Mouse (Mus musculus): ENCODE measurements around the gene Sardh. TPM values are rescaled to one million over a fixed set of nuclear protein-coding genes. Genes with fewer than 3 reads are reported as not detected.

Gene Sardh
- total and polyA plus RNA-seq, 3 experiments, result 0.11 TPM; not detected in 2

DNA sequence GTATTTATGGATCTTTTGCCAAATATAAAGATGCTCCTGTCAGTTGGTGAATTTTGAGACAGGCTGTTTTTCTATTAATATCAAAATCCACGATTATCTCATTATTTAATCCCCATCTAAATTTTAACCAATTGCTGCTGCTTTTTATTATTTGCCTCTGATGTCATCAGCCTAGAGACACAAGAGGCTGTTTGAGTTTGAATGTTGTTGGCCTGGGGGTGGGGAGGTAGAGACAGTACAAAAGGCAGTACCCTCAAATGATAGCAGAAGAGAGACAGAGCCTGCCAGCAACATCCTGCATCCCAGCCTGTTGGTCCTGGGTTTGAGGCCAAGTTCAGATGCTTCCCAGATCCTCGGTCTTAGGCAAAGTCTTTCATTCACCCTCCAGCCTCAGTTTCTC lies 73.9 kb downstream of the Sardh start:
- Histone ChIP-seq H3K9me3 (replicated peaks) (no peaks in the 10 kb centered on the region), H3K4me1 (ENCODE audit: insufficient read depth, low read depth, low read length) (no peaks in the 10 kb centered on the region), H3K4me3 (ENCODE audit: low read depth, low read length) (no peak overlapping the region), H3K27me3 (ENCODE audit: insufficient read depth, low read length) (peaks cover 9% of the 10 kb centered on the region), H3K36me3 (replicated peaks) (no peaks in the 10 kb centered on the region)
- DNase-seq (ENCODE audit: low spot score) (no peak), ATAC-seq (ENCODE audit: extremely low read depth, insufficient number of reproducible peaks, low FRiP score, poor library complexity, severe bottlenecking) (no peak)
- no peak for TF ChIP-seq TAL1 (conservative IDR thresholded peaks at IDR 0.05; ENCODE audit: low read depth, low read length)
- TF ChIP-seq CTCF (IDR thresholded peaks at IDR 0.05; ENCODE audit: low read depth, low read length), result no peak
- no peak for TF ChIP-seq POLR2AphosphoS5 (IDR thresholded peaks at IDR 0.05; ENCODE audit: insufficient replicate concordance, low read depth, low read length)
- TF ChIP-seq GATA1 (IDR thresholded peaks at IDR 0.05; ENCODE audit: borderline replicate concordance, low read length), result no peak
- TF ChIP-seq GATA2 (IDR thresholded peaks at IDR 0.05; ENCODE audit: borderline replicate concordance, low read depth, low read length), result no peak

DNA sequence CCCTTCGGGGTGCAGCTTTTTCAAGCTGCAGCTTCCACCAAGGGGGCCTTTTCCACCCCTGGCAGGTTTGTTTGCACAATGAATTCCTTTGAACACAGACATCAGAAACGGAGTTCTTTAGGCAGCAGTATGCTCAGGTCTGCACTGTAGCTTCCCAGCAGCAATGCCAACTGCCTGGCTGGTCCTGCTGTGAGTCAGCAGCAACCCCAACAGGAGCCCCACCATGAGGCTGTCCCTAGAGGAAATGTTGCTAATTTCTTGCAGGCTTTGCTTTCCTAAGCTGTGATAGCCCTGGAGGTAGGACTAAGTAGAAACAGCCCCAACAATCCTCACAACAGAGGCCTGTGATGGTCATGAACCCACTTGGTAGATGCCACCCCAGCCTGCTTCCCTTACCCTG lies 81.1 kb downstream of the Sardh start:
- H3K4me3 ChIP-seq (ENCODE audit: low read depth, low read length), result no peak overlapping the region
- H3K4me1 ChIP-seq (ENCODE audit: insufficient read depth, low read depth, low read length), result no peaks in the 10 kb centered on the region
- H3K9me3 ChIP-seq (replicated peaks), result no peaks in the 10 kb centered on the region
- no peak for TF ChIP-seq CTCF (IDR thresholded peaks at IDR 0.05; ENCODE audit: low read depth, low read length)
- no peak for TF ChIP-seq GATA1 (IDR thresholded peaks at IDR 0.05; ENCODE audit: borderline replicate concordance, low read length)
- no peak for TF ChIP-seq GATA2 (IDR thresholded peaks at IDR 0.05; ENCODE audit: borderline replicate concordance, low read depth, low read length)
- no peak for TF ChIP-seq POLR2AphosphoS5 (IDR thresholded peaks at IDR 0.05; ENCODE audit: insufficient replicate concordance, low read depth, low read length)
- no peaks in the 10 kb centered on the region for H3K36me3 ChIP-seq (replicated peaks)
- ATAC-seq (ENCODE audit: extremely low read depth, insufficient number of reproducible peaks, low FRiP score, poor library complexity, severe bottlenecking) (no peak), DNase-seq (ENCODE audit: low spot score) (no peak)
- peaks cover 11% of the 10 kb centered on the region for H3K27me3 ChIP-seq (ENCODE audit: insufficient read depth, low read length)

- H3K36me3 ChIP-seq (replicated peaks), result no peaks in the 10 kb centered on the region
- H3K27me3 ChIP-seq (ENCODE audit: insufficient read depth, low read length), result peaks cover 9% of the 10 kb centered on the region
- no peak overlapping the region for H3K4me3 ChIP-seq (ENCODE audit: low read depth, low read length)
- H3K4me1 ChIP-seq (ENCODE audit: insufficient read depth, low read depth, low read length), result no peaks in the 10 kb centered on the region
- ATAC-seq (ENCODE audit: extremely low read depth, insufficient number of reproducible peaks, low FRiP score, poor library complexity, severe bottlenecking), result no peak
- no peaks in the 10 kb centered on the region for H3K9me3 ChIP-seq (replicated peaks)
- TF ChIP-seq GATA1 (IDR thresholded peaks at IDR 0.05; ENCODE audit: borderline replicate concordance, low read length) (no peak), TAL1 (conservative IDR thresholded peaks at IDR 0.05; ENCODE audit: low read depth, low read length) (no peak), CTCF (IDR thresholded peaks at IDR 0.05; ENCODE audit: low read depth, low read length) (no peak), POLR2AphosphoS5 (IDR thresholded peaks at IDR 0.05; ENCODE audit: insufficient replicate concordance, low read depth, low read length) (no peak), GATA2 (IDR thresholded peaks at IDR 0.05; ENCODE audit: borderline replicate concordance, low read depth, low read length) (no peak)
- DNase-seq (ENCODE audit: low spot score), result no peak
Measured at GRCm38 (mm10) chr2:27166074-27166473, 82.1 kb downstream of the Sardh start.

DNA sequence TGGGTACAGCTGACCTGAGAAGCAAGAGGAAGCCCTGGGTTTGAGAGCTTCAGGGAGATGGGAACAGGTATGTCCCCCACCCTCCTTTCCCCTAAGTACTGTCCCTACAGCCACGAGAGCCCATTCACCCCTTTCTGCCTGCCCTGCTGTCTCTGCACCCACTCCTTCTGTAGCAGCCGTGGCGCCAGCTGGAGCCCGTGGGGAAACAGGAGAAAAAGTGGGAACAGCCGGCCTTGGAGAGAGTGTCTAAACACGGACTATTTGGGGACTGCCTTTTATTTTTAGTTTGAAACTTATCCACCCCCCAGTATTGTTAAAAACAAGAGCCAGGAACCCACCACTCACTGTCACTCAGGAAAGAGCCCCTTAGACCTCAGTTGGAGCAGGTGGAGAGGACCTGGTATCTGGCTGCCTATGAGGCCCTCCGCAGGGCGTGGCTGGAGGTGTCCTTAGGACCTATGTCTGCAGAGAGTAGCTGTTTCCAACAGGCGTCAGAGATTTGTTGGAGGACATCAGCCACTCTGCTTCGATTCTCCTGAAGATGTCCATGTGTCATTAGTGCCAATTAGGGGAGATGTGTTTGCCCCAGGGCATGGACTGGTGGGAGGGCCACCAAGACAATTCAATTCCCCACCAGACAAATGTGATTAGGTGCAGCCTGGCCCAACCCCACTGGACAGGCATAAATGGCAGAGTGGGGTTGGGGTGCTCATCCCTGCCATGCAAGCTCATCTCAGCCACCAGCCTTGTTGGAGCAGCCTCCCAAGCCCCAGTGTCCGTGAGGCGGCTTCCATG lies 83.1 kb downstream of the Sardh start, which contains the start of gene Dbh:
TSS of gene Dbh (plus strand) at position 438 of the 795 bp plus-strand sequence.
- no peak for ATAC-seq (ENCODE audit: extremely low read depth, insufficient number of reproducible peaks, low FRiP score, poor library complexity, severe bottlenecking)
- no peaks in the 10 kb centered on the region for H3K36me3 ChIP-seq (replicated peaks)
- H3K4me3 ChIP-seq (ENCODE audit: low read depth, low read length), result no peak within 1 kb of the TSS
- DNase-seq (ENCODE audit: low spot score), result no peak
- peaks cover 8% of the 10 kb centered on the region for H3K27me3 ChIP-seq (ENCODE audit: insufficient read depth, low read length)
- H3K9me3 ChIP-seq (replicated peaks), result no peaks in the 10 kb centered on the region
- TF ChIP-seq GATA1 (IDR thresholded peaks at IDR 0.05; ENCODE audit: borderline replicate concordance, low read length) (no peak), TAL1 (conservative IDR thresholded peaks at IDR 0.05; ENCODE audit: low read depth, low read length) (no peak), GATA2 (IDR thresholded peaks at IDR 0.05; ENCODE audit: borderline replicate concordance, low read depth, low read length) (no peak)
- no peaks in the 10 kb centered on the region for H3K4me1 ChIP-seq (ENCODE audit: insufficient read depth, low read depth, low read length)

GRCm38 (mm10) chr2:27163851-27164250 lies 84.3 kb downstream of the Sardh start:
- Histone ChIP-seq H3K36me3 (replicated peaks) (no peaks in the 10 kb centered on the region), H3K27me3 (ENCODE audit: insufficient read depth, low read length) (peaks cover 8% of the 10 kb centered on the region), H3K4me3 (ENCODE audit: low read depth, low read length) (no peak overlapping the region), H3K9me3 (replicated peaks) (no peaks in the 10 kb centered on the region), H3K4me1 (ENCODE audit: insufficient read depth, low read depth, low read length) (no peaks in the 10 kb centered on the region)
- TF ChIP-seq TAL1 (conservative IDR thresholded peaks at IDR 0.05; ENCODE audit: low read depth, low read length) (no peak), GATA2 (IDR thresholded peaks at IDR 0.05; ENCODE audit: borderline replicate concordance, low read depth, low read length) (no peak), GATA1 (IDR thresholded peaks at IDR 0.05; ENCODE audit: borderline replicate concordance, low read length) (no peak), CTCF (IDR thresholded peaks at IDR 0.05; ENCODE audit: low read depth, low read length) (no peak), POLR2AphosphoS5 (IDR thresholded peaks at IDR 0.05; ENCODE audit: insufficient replicate concordance, low read depth, low read length) (no peak)
- DNase-seq (ENCODE audit: low spot score), result no peak
- no peak for ATAC-seq (ENCODE audit: extremely low read depth, insufficient number of reproducible peaks, low FRiP score, poor library complexity, severe bottlenecking)

- Histone ChIP-seq H3K36me3 (replicated peaks) (no peaks in the 10 kb centered on the region), H3K4me3 (ENCODE audit: low read depth, low read length) (no peak overlapping the region), H3K27me3 (ENCODE audit: insufficient read depth, low read length) (peaks cover 4% of the 10 kb centered on the region), H3K4me1 (ENCODE audit: insufficient read depth, low read depth, low read length) (no peaks in the 10 kb centered on the region), H3K9me3 (replicated peaks) (no peaks in the 10 kb centered on the region)
- DNase-seq (ENCODE audit: low spot score) (no peak), ATAC-seq (ENCODE audit: extremely low read depth, insufficient number of reproducible peaks, low FRiP score, poor library complexity, severe bottlenecking) (no peak)
- TF ChIP-seq CTCF (IDR thresholded peaks at IDR 0.05; ENCODE audit: low read depth, low read length), result no peak
- no peak for TF ChIP-seq TAL1 (conservative IDR thresholded peaks at IDR 0.05; ENCODE audit: low read depth, low read length)
- no peak for TF ChIP-seq GATA1 (IDR thresholded peaks at IDR 0.05; ENCODE audit: borderline replicate concordance, low read length)
- no peak for TF ChIP-seq GATA2 (IDR thresholded peaks at IDR 0.05; ENCODE audit: borderline replicate concordance, low read depth, low read length)
- TF ChIP-seq POLR2AphosphoS5 (IDR thresholded peaks at IDR 0.05; ENCODE audit: insufficient replicate concordance, low read depth, low read length), result no peak
Measured at GRCm38 (mm10) chr2:27162656-27163055, 85.5 kb downstream of the Sardh start.
